Mouse (Mus musculus) hindbrain, embryonic 14.5 days (tissue): ENCODE results near the gene Sorcs3. TPM values are rescaled to one million over a fixed set of nuclear protein-coding genes. Genes with fewer than 3 reads are reported as not detected.

ENCODE experiments used
- ATAC-seq: fragments of 200-750 bp; cut with Nextera tagmentation; 2 replicates; pipeline ENCODE4 v1.8.0; 2017; ENCODE audit warnings: moderate number of reproducible peaks, mild to moderate bottlenecking, moderate TSS enrichment, moderate library complexity; ENCODE audit not compliant: low FRiP score
- DNase-seq: peaks from one replicate; pipeline ENCODE4 v3.0.0-alpha.2; 2015; ENCODE audit warnings: low spot score
- H3K27ac ChIP-seq: fragments of 300-500 bp; sonication (generic); 2 replicates; pipeline ENCODE4 v1.5.1; 2014; ENCODE audit warnings: mild to moderate bottlenecking, moderate library complexity
- H3K27me3 ChIP-seq: fragments of 300-500 bp; sonication (generic); 2 replicates; pipeline ENCODE4 v1.6.1; 2014; ENCODE audit warnings: mild to moderate bottlenecking, low read length, mixed read lengths; ENCODE audit not compliant: control insufficient read depth, insufficient read depth
- H3K36me3 ChIP-seq: fragments of 300-500 bp; sonication (generic); replicated peaks from 2 replicates; pipeline ENCODE4 v1.6.1; 2014; ENCODE audit not compliant: control insufficient read depth, insufficient read depth
- H3K4me1 ChIP-seq: fragments of 300-500 bp; sonication (generic); replicated peaks from 2 replicates; pipeline ENCODE4 v1.6.1; 2014; ENCODE audit warnings: antibody characterized with exemption, low read length, mixed read lengths; ENCODE audit not compliant: control insufficient read depth, insufficient read depth
- H3K4me2 ChIP-seq: fragments of 300-500 bp; sonication (generic); replicated peaks from 2 replicates; pipeline ENCODE4 v1.6.1; 2014; ENCODE audit warnings: mild to moderate bottlenecking, moderate library complexity
- H3K4me3 ChIP-seq: fragments of 300-500 bp; sonication (generic); replicated peaks from 2 replicates; pipeline ENCODE4 v1.5.1; 2014; ENCODE audit warnings: mild to moderate bottlenecking, low read length
- H3K9ac ChIP-seq: fragments of 300-500 bp; sonication (generic); 2 replicates; pipeline ENCODE4 v1.6.1; 2014
- H3K9me3 ChIP-seq: fragments of 300-500 bp; sonication (generic); 2 replicates; pipeline ENCODE4 v1.6.1; 2016; ENCODE audit warnings: low read length; ENCODE audit not compliant: control insufficient read depth
- WGBS: fragments of 180-500 bp; shearing (Covaris S2); extraction: QIAGEN DNeasy Blood & Tissue Kit; methylation state at CpG from one replicate; pipeline ENCODE4 v1.1.7; 2014; 5-methylcytosine and 5-hydroxymethylcytosine counted together
- polyA plus RNA-seq: library from polyadenylated mRNA; unstranded; fragments of >200 nt; fragmentation: Nextera tagmentation; extraction: Ambion mirVana; gene quantifications from 2 replicates; pipeline ENCODE4 v1.2.1, GENCODE M21; 2014

Gene Sorcs3
- 16.9 and 20.2 TPM in 2 replicates for polyA plus RNA-seq

DNA sequence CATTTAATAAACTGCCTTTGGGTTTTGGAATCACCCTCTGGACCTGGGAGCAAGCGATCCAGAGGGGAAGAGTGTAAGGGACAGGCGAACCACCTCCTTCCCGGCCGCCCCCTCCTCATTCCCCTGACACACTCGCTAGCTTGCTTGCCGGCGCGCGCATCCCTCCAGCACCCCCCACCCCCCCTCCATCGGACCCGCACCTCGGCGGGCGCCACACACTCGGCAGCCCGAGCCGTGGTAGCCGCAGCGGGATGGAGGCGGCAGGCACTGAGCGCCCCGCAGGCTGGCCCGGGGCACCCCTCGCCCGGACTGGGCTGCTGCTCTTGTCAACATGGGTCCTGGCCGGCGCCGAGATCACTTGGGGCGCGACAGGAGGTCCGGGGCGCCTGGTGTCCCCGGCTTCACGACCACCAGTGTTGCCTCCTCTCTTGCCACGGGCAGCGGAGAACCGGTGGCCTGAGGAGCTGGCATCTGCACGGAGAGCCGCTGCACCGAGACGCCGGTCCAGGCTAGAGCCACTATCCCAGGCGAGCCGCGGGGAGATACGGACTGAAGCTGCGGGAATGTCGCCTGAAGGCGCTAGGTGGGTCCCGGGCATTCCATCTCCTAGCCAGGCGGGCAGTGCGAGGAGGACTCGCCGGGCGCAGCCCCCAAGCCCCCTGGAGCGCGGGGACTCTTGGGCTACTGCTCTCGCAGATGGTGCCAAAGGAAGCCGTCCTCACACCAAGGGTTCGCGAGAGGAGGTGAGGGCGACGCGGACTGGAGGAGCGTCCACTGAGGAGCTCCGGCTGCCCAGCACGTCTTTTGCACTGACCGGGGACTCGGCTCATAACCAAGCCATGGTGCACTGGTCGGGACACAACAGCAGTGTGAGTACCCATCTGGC, at the start of gene Sorcs3:
Gene Sorcs3, plus strand, starts transcription at position 97 of the 886 bp plus-strand sequence.
- Histone ChIP-seq H3K27me3 (peaks cover 6% of the 10 kb centered on the region; the same call in 1 of the 2 replicates), H3K4me1 (peaks cover 24% of the 10 kb centered on the region), H3K9me3 (no peaks in the 10 kb centered on the region), H3K36me3 (no peaks in the 10 kb centered on the region), H3K4me2 (peak within 1 kb of the TSS; percentile 90), H3K27ac (peak within 1 kb of the TSS; percentile 73), H3K4me3 (peak within 1 kb of the TSS; percentile 59), H3K9ac (peak within 1 kb of the TSS; percentile 80)
- ATAC-seq (peak; percentile 54), DNase-seq (peak; percentile 44)
- under 1% methylated on average over 67 of the region's 70 CpGs for WGBS

DNA sequence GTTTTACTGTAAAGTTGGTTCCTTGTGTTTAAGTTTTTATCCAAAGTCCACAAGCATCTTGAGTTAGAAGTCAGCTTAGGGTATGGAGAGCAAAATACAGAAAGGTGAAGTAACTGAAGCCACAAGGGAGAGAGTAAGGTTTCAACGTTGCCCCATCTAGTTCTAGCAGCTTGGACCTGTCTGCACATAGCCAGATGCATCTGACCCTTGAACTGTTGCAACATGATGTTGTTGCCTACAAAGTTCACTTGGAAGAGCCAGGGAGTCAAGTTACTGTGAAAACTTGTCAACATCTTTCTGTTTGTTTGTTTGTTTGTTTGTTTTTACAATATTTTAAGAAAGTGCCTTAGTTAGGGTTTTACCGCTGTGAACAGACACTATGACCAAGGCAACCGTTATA, 40.5 kb upstream of the Sorcs3 start:
- no peaks in the 10 kb centered on the region for H3K4me1 ChIP-seq
- H3K9ac ChIP-seq: no peak overlapping the region
- no peaks in the 10 kb centered on the region for H3K9me3 ChIP-seq
- H3K4me2 ChIP-seq: no peak overlapping the region
- no peaks in the 10 kb centered on the region for H3K27me3 ChIP-seq
- DNase-seq (no peak), ATAC-seq (no peak)
- H3K36me3 ChIP-seq: no peaks in the 10 kb centered on the region
- H3K4me3 ChIP-seq: no peak overlapping the region
- H3K27ac ChIP-seq: no peak overlapping the region
- WGBS: 88% methylated on average over 3 of the region's 3 CpGs

DNA sequence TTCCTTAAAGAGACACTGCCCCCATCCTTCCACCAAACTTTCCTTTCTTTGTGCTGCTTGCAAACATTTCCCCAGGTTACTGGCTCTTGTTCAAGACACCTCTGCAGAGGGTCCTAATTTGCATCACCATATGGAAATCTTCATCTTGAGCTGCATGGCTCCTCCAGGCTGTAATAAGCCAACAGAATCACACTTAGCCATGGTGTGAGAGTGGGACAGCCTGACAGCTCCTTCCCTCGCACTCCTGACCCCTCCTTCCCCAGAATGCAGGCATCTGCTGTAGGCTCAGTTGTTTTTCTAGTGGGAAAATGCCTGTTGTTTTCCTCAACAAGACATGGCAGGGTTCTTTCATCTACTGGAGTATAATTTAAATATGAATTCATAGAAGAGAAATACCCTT, 38.7 kb upstream of the Sorcs3 start:
- Histone ChIP-seq H3K4me3 (no peak overlapping the region), H3K4me2 (no peak overlapping the region), H3K9me3 (no peaks in the 10 kb centered on the region), H3K27ac (no peak overlapping the region), H3K4me1 (no peaks in the 10 kb centered on the region), H3K36me3 (no peaks in the 10 kb centered on the region), H3K27me3 (no peaks in the 10 kb centered on the region), H3K9ac (no peak overlapping the region)
- ATAC-seq: no peak
- no peak for DNase-seq
- 53% methylated on average over 1 of the region's 1 CpGs for WGBS

GRCm38 (mm10) chr19:48168284-48168683, 37.5 kb upstream of the Sorcs3 start:
- 65% methylated on average over 5 of the region's 5 CpGs for WGBS
- Histone ChIP-seq H3K9me3 (no peaks in the 10 kb centered on the region), H3K4me1 (no peaks in the 10 kb centered on the region), H3K27ac (no peak overlapping the region), H3K4me3 (no peak overlapping the region), H3K4me2 (no peak overlapping the region), H3K27me3 (no peaks in the 10 kb centered on the region), H3K9ac (no peak overlapping the region), H3K36me3 (no peaks in the 10 kb centered on the region)
- DNase-seq (no peak), ATAC-seq (no peak)

DNA sequence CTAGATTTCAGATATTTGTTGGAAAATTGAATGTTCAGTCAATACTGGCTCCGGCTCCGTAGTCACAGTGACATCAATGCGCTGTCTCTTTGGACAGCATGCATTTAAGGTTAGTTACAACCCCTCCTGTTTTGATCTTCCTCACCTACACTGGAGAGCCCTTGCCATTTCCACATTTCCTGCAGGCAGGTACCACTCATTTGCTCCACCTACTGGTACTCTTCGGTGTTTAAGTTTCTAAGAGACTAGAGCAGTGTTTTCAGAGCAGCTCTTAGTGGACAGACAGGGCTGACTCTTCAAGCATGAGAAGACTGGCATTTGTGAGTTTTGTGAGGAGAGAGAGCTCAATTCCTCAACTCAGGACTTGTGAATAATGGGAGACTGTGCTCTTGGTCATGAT, 31.1 kb upstream of the Sorcs3 start:
- no peak overlapping the region for H3K9ac ChIP-seq
- DNase-seq (no peak), ATAC-seq (no peak)
- no peaks in the 10 kb centered on the region for H3K9me3 ChIP-seq
- H3K36me3 ChIP-seq: no peaks in the 10 kb centered on the region
- no peaks in the 10 kb centered on the region for H3K27me3 ChIP-seq
- no peaks in the 10 kb centered on the region for H3K4me1 ChIP-seq
- no peak overlapping the region for H3K4me2 ChIP-seq
- H3K4me3 ChIP-seq: no peak overlapping the region
- 74% methylated on average over 4 of the region's 4 CpGs for WGBS
- H3K27ac ChIP-seq: no peak overlapping the region

- 1% methylated on average over 22 of the region's 22 CpGs for WGBS
- H3K36me3 ChIP-seq: no peaks in the 10 kb centered on the region
- H3K4me3 ChIP-seq: peak overlapping the region; percentile 59
- peaks cover 15% of the 10 kb centered on the region for H3K4me1 ChIP-seq
- H3K27me3 ChIP-seq: peaks cover 6% of the 10 kb centered on the region; the same call in 1 of the 2 replicates
- H3K4me2 ChIP-seq: peak overlapping the region; percentile 90
- no peaks in the 10 kb centered on the region for H3K9me3 ChIP-seq
- ATAC-seq (0 out of 2 replicates have a peak, but pooled peaks have one; percentile 27), DNase-seq (peak; percentile 84)
- peak overlapping the region; percentile 80; the same call in 1 of the 2 replicates for H3K9ac ChIP-seq
- H3K27ac ChIP-seq: 0 out of 2 replicates have a peak overlapping the region, but pooled peaks have one; percentile 73
Observed at GRCm38 (mm10) chr19:48203928-48204470, 1.8 kb upstream of the Sorcs3 start.

GRCm38 (mm10) chr19:48204476-48204875, 1.3 kb upstream of the Sorcs3 start:
- Histone ChIP-seq H3K4me2 (peak overlapping the region; percentile 90), H3K27ac (peak overlapping the region; percentile 73; the same call in 1 of the 2 replicates), H3K36me3 (no peaks in the 10 kb centered on the region), H3K27me3 (peaks cover 6% of the 10 kb centered on the region; the same call in 1 of the 2 replicates), H3K4me1 (peaks cover 18% of the 10 kb centered on the region), H3K9me3 (no peaks in the 10 kb centered on the region), H3K9ac (peak overlapping the region; percentile 80), H3K4me3 (peak overlapping the region; percentile 59)
- ATAC-seq: 0 out of 2 replicates have a peak, but pooled peaks have one; percentile 16
- DNase-seq: no peak
- WGBS: 0% methylated on average over 8 of the region's 8 CpGs

GRCm38 (mm10) chr19:48204892-48205761, 698 bp upstream of the Sorcs3 start:
- DNase-seq (peak; percentile 54), ATAC-seq (peak; percentile 63; the same call in 1 of the 2 replicates)
- Histone ChIP-seq H3K4me2 (peak overlapping the region; percentile 90), H3K27me3 (peaks cover 6% of the 10 kb centered on the region; the same call in 1 of the 2 replicates), H3K9me3 (no peaks in the 10 kb centered on the region), H3K4me3 (peak overlapping the region; percentile 59), H3K36me3 (no peaks in the 10 kb centered on the region), H3K4me1 (peaks cover 24% of the 10 kb centered on the region), H3K9ac (peak overlapping the region; percentile 80), H3K27ac (peak overlapping the region; percentile 73)
- WGBS: under 1% methylated on average over 45 of the region's 62 CpGs
